Mouse (Mus musculus) bone marrow, adult 2 months (tissue): ENCODE data around the gene B4galt5. TPM values are rescaled to one million over a fixed set of nuclear protein-coding genes. Genes with fewer than 3 reads are reported as not detected.
"Not testable (repeated sequence)": the region's sequence is repeated elsewhere in the genome, so short reads cannot be mapped to it uniquely, and the experiment has no call there.

ENCODE experiments used
- H3K27ac ChIP-seq: fragments of 200-500 bp; 2 replicates; pipeline ENCODE4 v1.5.1; 2012; ENCODE audit warnings: low read depth, mild to moderate bottlenecking, control low read depth, inconsistent platforms, low read length; ENCODE audit not compliant: control insufficient read depth, poor library complexity, insufficient read depth
- H3K4me1 ChIP-seq: fragments of 200-500 bp; 2 replicates; pipeline ENCODE4 v1.6.1; 2011; ENCODE audit warnings: low read length; ENCODE audit not compliant: control insufficient read depth, insufficient read depth
- H3K4me3 ChIP-seq: fragments of 200-500 bp; replicated peaks from 2 replicates; pipeline ENCODE3; 2011; ENCODE audit warnings: mild to moderate bottlenecking, low read depth, low read length, control low read depth; ENCODE audit not compliant: control insufficient read depth
- CTCF ChIP-seq: fragments of 200-500 bp; IDR thresholded peaks from 2 replicates; pipeline ENCODE4 v1.5.1; 2011; ENCODE audit warnings: low read length, control low read depth; ENCODE audit not compliant: control insufficient read depth, insufficient read depth
- POLR2A ChIP-seq: fragments of 200-500 bp; IDR thresholded peaks from 2 replicates; pipeline ENCODE4 v1.6.1; 2011; ENCODE audit warnings: low read depth, mild to moderate bottlenecking, control low read depth, low read length, borderline replicate concordance; ENCODE audit not compliant: control insufficient read depth
- WGBS: fragments of 180-500 bp; shearing (Covaris S2); methylation state at CpG from one replicate; pipeline ENCODE4 v1.1.7; 2018; 5-methylcytosine and 5-hydroxymethylcytosine counted together
- polyA plus RNA-seq: library from polyadenylated mRNA; stranded (reverse); fragments of >200 nt; gene quantifications from 2 replicates; pipeline ENCODE4 v1.2.4, GENCODE M21; 2011; ENCODE audit warnings: low replicate concordance; ENCODE audit not compliant: missing spikeins, insufficient read depth, insufficient read length

Gene B4galt5
- 3.7 and 5.7 TPM in 2 replicates for polyA plus RNA-seq

- Histone ChIP-seq H3K4me1 (peaks cover 4% of the 10 kb centered on the region), H3K27ac (peak within 1 kb of the TSS; percentile 93), H3K4me3 (peak within 1 kb of the TSS; percentile 74)
- 3% methylated on average over 104 of the region's 111 CpGs for WGBS
- TF ChIP-seq CTCF (no peak), POLR2A (peak; percentile 48; the same call in 1 of the 2 replicates)
These were observed at the start of gene B4galt5 for GRCm38 (mm10) chr2:167348376-167349282. Gene B4galt5, minus strand, starts transcription at chr2:167349183.

- H3K4me3 ChIP-seq, H3K27ac ChIP-seq, H3K4me1 ChIP-seq: not testable (repeated sequence)
- WGBS: 88% methylated on average over 9 of the region's 9 CpGs
These were observed 47.4 kb upstream of the B4galt5 start for GRCm38 (mm10) chr2:167396420-167396819.

GRCm38 (mm10) chr2:167394426-167394825 lies 45.4 kb upstream of the B4galt5 start:
- Histone ChIP-seq H3K4me3 (no peak overlapping the region), H3K4me1 (no peaks in the 10 kb centered on the region), H3K27ac (no peak overlapping the region)
- no peak for TF ChIP-seq CTCF
- TF ChIP-seq POLR2A: no peak
- WGBS: 18% methylated on average over 7 of the region's 7 CpGs

GRCm38 (mm10) chr2:167386998-167387397 lies 38.0 kb upstream of the B4galt5 start:
- no peak overlapping the region for H3K4me3 ChIP-seq
- 86% methylated on average over 6 of the region's 6 CpGs for WGBS
- H3K27ac ChIP-seq: no peak overlapping the region
- TF ChIP-seq POLR2A (no peak), CTCF (no peak)
- H3K4me1 ChIP-seq: peaks cover 5% of the 10 kb centered on the region; the same call in 1 of the 2 replicates

- no peak overlapping the region for H3K27ac ChIP-seq
- 73% methylated on average over 4 of the region's 4 CpGs for WGBS
- H3K4me1 ChIP-seq: peaks cover 6% of the 10 kb centered on the region; the same call in 1 of the 2 replicates
- TF ChIP-seq POLR2A (no peak), CTCF (no peak)
- no peak overlapping the region for H3K4me3 ChIP-seq
These were observed 37.5 kb upstream of the B4galt5 start for GRCm38 (mm10) chr2:167386456-167386855.

- 37% methylated on average over 13 of the region's 13 CpGs for WGBS
- Histone ChIP-seq H3K4me3 (no peak overlapping the region), H3K27ac (no peak overlapping the region), H3K4me1 (peaks cover 10% of the 10 kb centered on the region)
- no peak for TF ChIP-seq POLR2A
- no peak for TF ChIP-seq CTCF
These were observed 34.7 kb upstream of the B4galt5 start for GRCm38 (mm10) chr2:167383666-167384083.

GRCm38 (mm10) chr2:167382389-167382788 lies 33.4 kb upstream of the B4galt5 start:
- peak overlapping the region; percentile 49 for H3K27ac ChIP-seq
- WGBS: 50% methylated on average over 7 of the region's 7 CpGs

GRCm38 (mm10) chr2:167381596-167381995 lies 32.6 kb upstream of the B4galt5 start:
- H3K4me3 ChIP-seq: no peak overlapping the region
- H3K4me1 ChIP-seq: peaks cover 10% of the 10 kb centered on the region
- 15% methylated on average over 7 of the region's 7 CpGs for WGBS
- TF ChIP-seq POLR2A (no peak), CTCF (no peak)
- H3K27ac ChIP-seq: peak overlapping the region; percentile 60; the same call in 1 of the 2 replicates

More at GRCm38 (mm10) chr2:167382389-167382788, 33.4 kb upstream of the B4galt5 start:
- H3K4me1 ChIP-seq: peaks cover 10% of the 10 kb centered on the region
- TF ChIP-seq POLR2A: no peak
- TF ChIP-seq CTCF: peak; percentile 3; the same call in 1 of the 2 replicates
- no peak overlapping the region for H3K4me3 ChIP-seq
